Mouse (Mus musculus) spleen, adult 2 months (tissue): Measurements from ENCODE around the gene Sesn3.

ENCODE experiments used
- CTCF ChIP-seq: fragments of 200-500 bp; IDR thresholded peaks from 2 replicates; pipeline ENCODE4 v1.5.1; 2011; ENCODE audit warnings: mild to moderate bottlenecking, inconsistent platforms; ENCODE audit not compliant: insufficient read depth, insufficient read length, insufficient replicate concordance; ENCODE audit errors: extremely low read depth
- POLR2A ChIP-seq: fragments of 200-500 bp; IDR thresholded peaks from 2 replicates; pipeline ENCODE4 v1.6.1; 2011; ENCODE audit warnings: low read depth, low read length, inconsistent platforms

DNA sequence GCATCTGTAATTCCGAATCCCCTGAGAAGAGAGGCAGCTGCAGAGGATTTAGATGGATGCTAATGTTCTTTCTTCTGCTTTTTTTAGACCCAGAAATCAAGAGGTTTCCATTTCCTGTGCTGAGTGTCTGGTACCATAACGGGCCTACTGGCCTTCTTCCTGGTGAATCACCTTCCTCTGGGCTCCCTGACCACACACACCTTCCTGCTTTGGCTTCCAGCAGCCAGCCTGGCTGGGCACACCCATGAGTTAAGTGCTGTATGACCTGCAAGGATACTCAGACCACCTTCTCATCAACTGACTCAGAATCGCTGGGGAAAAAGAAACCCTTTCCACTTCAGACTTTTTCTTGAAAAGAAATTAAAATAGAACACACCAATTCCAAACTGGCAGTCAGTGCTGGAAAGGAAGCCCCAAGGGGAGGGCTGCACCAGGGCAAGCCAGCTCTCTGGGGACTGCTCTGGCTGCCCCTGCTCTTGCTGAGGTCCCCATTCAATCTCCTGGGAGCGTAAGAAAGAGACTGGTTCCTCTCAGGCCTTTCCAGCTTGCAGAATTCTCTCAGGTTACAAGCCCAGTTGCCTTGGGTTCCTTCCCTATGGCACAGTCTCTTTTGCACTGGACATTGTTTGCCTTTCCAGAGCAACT is 90.7 kb downstream of the Sesn3 start:
- TF ChIP-seq CTCF (no peak), POLR2A (no peak)
